Mouse (Mus musculus) liver, embryonic 14.5 days (tissue): Measurements from ENCODE around the gene Chst13.

ENCODE experiments used
- CTCF ChIP-seq: IDR thresholded peaks from 2 replicates; pipeline ENCODE4 v1.5.1; 2016; ENCODE audit warnings: antibody characterized with exemption, low read depth, control low read depth
- EP300 ChIP-seq: IDR thresholded peaks from 2 replicates; pipeline ENCODE4 v1.6.1; 2016; ENCODE audit warnings: antibody characterized with exemption, low read depth

DNA sequence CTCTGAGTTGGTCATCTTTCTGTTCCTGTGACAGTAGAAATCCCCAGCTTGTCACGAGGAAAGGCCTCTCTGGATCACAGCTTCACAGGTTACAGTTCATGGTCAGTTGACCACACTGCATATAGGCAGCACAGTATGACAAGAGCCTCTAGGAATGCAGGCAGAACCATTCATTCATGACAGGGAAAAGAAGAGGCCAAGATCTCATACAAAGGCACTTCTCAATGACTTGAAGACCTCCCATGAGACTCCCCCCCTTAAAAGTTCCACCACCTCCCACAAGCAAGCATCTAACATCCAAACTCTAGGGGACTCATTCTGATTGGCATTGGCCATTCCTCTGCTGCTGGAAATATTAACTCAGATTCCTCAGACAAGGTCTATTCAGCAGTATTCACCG is 34.5 kb upstream of the Chst13 start:
- TF ChIP-seq CTCF, result no peak
- no peak for TF ChIP-seq EP300
